In the genomic region with DNA sequence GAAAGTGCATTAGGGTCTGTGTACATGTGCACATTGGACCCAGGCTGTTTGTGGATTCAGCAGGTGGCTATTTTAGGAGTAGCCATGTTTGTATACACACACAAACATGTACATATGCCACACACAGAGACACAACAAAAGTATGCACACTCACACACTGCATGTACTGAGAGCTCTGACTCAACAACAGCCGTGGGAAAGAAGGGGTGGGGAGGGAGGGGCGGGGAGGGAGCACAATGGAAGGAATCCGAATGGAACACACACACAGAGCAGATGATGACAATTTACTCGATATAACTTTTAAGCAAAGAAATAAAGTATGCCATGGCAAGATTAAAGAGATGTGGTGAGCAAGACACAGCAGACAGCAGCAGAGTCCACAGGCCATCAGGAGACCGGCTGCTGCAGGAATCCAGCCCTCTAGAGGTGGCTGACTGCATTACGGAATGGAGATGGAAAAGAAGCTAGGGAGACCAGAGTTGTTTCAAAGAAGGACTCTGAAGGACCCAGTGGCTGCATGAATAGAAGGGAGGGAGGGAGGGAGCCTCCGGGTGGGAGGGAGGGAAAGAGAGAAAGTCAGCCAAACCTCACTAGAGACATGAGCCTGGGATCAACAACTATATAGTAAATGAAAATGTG, we compare ENCODE assay signal across 7 mouse cellular contexts.
DNase-seq lines count a peak whose midpoint lies in the region; ATAC-seq and TF ChIP-seq lines count a peak whose summit lies in the region.

No protein-coding gene starts in this region.

- TF ChIP-seq POLR2A in brain, embryonic 14.5 days (IDR thresholded peaks at IDR 0.05; ENCODE audit: borderline replicate concordance, extremely low read depth, insufficient read depth, insufficient read length, poor library complexity, severe bottlenecking): no peak

- peaks cover 2% of the 10 kb centered on the region; the same call in 1 of the 2 replicates for H3K36me3 ChIP-seq in liver, embryonic 11.5 days (ENCODE audit: control insufficient read depth, insufficient read depth, low read length)
- no peaks in the 10 kb centered on the region for H3K36me3 ChIP-seq in forebrain, embryonic 13.5 days (ENCODE audit: poor library complexity, severe bottlenecking)

- H3K4me2 ChIP-seq in liver, embryonic 11.5 days: no peak overlapping the region
- no peak overlapping the region for H3K4me2 ChIP-seq in forebrain, embryonic 13.5 days

- DNase-seq in liver: peak; percentile 46
- no peak for DNase-seq in liver, embryonic 11.5 days (ENCODE audit: low spot score)
- DNase-seq in brain, embryonic 14.5 days (ENCODE audit: low read depth): peak; percentile 78
- DNase-seq in kidney, postnatal 14 days: peak; percentile 61
- DNase-seq in neural tube, embryonic 10.5 days (ENCODE audit: extremely low spot score, low spot score): peak; percentile 64

- no peak overlapping the region for H3K9ac ChIP-seq in liver, embryonic 11.5 days (ENCODE audit: low read depth, low read length)
- H3K9ac ChIP-seq in forebrain, embryonic 13.5 days: no peak overlapping the region

- TF ChIP-seq CTCF in brain, embryonic 14.5 days (IDR thresholded peaks at IDR 0.05; ENCODE audit: borderline replicate concordance, extremely low read depth, insufficient read depth, insufficient read length): peak; percentile 79

- no peak overlapping the region for H3K27ac ChIP-seq in liver, embryonic 11.5 days (ENCODE audit: low read depth, low read length)
- no peak overlapping the region for H3K27ac ChIP-seq in forebrain, embryonic 13.5 days

- no peak overlapping the region for H3K4me3 ChIP-seq in liver, embryonic 11.5 days (ENCODE audit: low read depth, low read length)
- H3K4me3 ChIP-seq in forebrain, embryonic 13.5 days: no peak overlapping the region

- H3K27me3 ChIP-seq in liver, embryonic 11.5 days (replicated peaks; ENCODE audit: control insufficient read depth, insufficient read depth, low read length): no peaks in the 10 kb centered on the region
- H3K27me3 ChIP-seq in forebrain, embryonic 13.5 days: no peaks in the 10 kb centered on the region

- 58% methylated on average over 7 of the region's 7 CpGs for WGBS in liver, embryonic 11.5 days
- 20% methylated on average over 7 of the region's 7 CpGs for WGBS in forebrain, embryonic 13.5 days

- H3K9me3 ChIP-seq in liver, embryonic 11.5 days (ENCODE audit: control insufficient read depth, low read length): no peaks in the 10 kb centered on the region
- no peaks in the 10 kb centered on the region for H3K9me3 ChIP-seq in forebrain, embryonic 13.5 days (replicated peaks)

- peaks cover 8% of the 10 kb centered on the region for H3K4me1 ChIP-seq in liver, embryonic 11.5 days (replicated peaks; ENCODE audit: control insufficient read depth, insufficient read depth, low read length)
- peaks cover 4% of the 10 kb centered on the region; the same call in 1 of the 2 replicates for H3K4me1 ChIP-seq in forebrain, embryonic 13.5 days

- no peak for ATAC-seq in liver, embryonic 11.5 days (replicated peaks; ENCODE audit: low FRiP score)
- peak; percentile 79 for ATAC-seq in forebrain, embryonic 13.5 days
- no peak for ATAC-seq in inflammation-experienced regulatory T-cells, adult 6 months
